Mouse (Mus musculus) spleen, adult 2 months (tissue): ENCODE measurements around the gene Cpm.

Experiments used
- CTCF ChIP-seq: fragments of 200-500 bp; IDR thresholded peaks from 2 replicates; pipeline ENCODE4 v1.5.1; 2011; ENCODE audit warnings: mild to moderate bottlenecking, inconsistent platforms; ENCODE audit not compliant: insufficient read depth, insufficient read length, insufficient replicate concordance; ENCODE audit errors: extremely low read depth
- POLR2A ChIP-seq: fragments of 200-500 bp; IDR thresholded peaks from 2 replicates; pipeline ENCODE4 v1.6.1; 2011; ENCODE audit warnings: low read depth, low read length, inconsistent platforms

GRCm38 (mm10) chr10:117607804-117608279 is 21.5 kb upstream of the Cpm start:
- TF ChIP-seq CTCF (no peak), POLR2A (no peak)
